Mouse (Mus musculus): Measurements from ENCODE around the gene Rassf8.

DNA sequence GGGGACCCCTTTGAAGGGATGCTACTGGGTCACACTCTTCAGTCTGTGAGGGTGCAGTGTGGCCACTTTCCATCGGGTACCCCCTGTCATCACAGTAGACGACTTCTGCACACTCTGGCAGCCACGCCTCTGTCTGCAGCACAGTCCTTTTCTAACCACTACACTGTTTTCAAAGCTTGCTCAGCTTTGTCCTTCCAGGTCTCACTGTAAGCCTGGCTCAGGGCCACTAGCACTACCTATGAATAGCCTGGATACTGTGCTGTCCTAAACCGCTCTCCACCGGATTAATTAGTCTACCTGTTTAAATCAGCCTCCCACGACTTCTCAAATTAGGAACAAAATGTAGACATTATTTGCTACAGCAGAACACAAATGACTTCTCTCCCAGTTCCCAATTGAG is 63.5 kb downstream of the Rassf8 start:
- TF ChIP-seq CTCF (IDR thresholded peaks at IDR 0.05; ENCODE audit: extremely low read depth, insufficient read depth, insufficient read length, insufficient replicate concordance) (no peak), POLR2A (IDR thresholded peaks at IDR 0.05; ENCODE audit: low read depth, low read length) (no peak)
